Mouse (Mus musculus) E14TG2a.4 (cell line): ENCODE results near the gene Pitpna.

Experiments
- CTCF ChIP-seq: conservative IDR thresholded peaks from 2 replicates; pipeline ENCODE4 v1.5.1; 2014; ENCODE audit warnings: low read length
- NANOG ChIP-seq: IDR thresholded peaks from 2 replicates; pipeline ENCODE4 v1.6.1; 2014; ENCODE audit warnings: borderline replicate concordance, low read length, mixed read lengths
- POU5F1 ChIP-seq: IDR thresholded peaks from 2 replicates; pipeline ENCODE4 v1.6.1; 2014; ENCODE audit warnings: low read length, borderline replicate concordance

DNA sequence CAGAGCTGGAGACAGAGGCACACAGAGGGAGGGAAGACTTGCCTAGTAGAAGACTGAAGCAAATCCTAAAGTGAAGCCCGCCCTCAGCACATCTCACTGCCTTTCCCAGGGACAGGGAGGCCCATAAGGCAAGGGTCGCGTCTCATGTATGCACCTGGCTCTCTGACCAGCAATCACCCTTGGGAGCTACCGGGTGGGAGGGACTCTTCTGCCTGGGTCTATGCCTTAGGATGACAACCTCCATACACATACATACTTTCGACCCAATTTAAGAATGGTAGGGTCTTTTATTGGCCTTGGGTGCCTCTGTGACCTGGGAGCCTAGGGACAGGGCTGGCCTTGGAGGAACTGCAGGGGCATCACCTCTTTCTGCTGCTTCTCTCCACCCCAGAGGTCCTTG is 85.5 kb downstream of the Pitpna start:
- TF ChIP-seq CTCF (no peak), NANOG (no peak), POU5F1 (no peak)
